Mouse (Mus musculus) megakaryocyte, embryonic 14.5 days (primary cell): ENCODE measurements around the gene Tatdn2.

ENCODE experiments used
- FLI1 ChIP-seq: IDR thresholded peaks from 2 replicates; pipeline ENCODE4 v1.6.1; 2012; ENCODE audit warnings: low read length, inconsistent platforms, mixed read lengths
- GATA1 ChIP-seq: IDR thresholded peaks from 3 replicates; pipeline ENCODE4 v1.6.1; 2012; ENCODE audit warnings: mixed read lengths, low read length, inconsistent platforms, borderline replicate concordance

DNA sequence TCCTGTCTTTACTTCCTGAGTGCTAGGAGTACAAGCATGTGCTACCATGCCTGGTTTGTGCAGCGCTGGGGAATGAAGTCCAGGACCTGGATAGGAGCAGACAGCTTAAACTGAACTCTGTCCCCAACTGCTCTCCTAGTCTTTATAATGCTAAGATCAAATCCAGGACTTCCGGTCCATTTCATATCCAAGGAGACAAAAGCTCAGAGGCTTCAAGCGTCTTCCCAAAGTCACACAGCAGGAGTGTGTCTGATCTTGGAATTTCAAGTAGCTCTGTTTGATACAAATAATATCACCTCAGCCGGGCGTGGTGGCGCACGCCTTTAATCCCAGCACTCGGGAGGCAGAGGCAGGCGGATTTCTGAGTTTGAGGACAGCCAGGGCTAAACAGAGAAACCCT lies 20.9 kb upstream of the Tatdn2 start:
- no peak for TF ChIP-seq GATA1
- no peak for TF ChIP-seq FLI1
